Mouse (Mus musculus): ENCODE data around the gene Metrnl.

- TF ChIP-seq POLR2AphosphoS5 (IDR thresholded peaks at IDR 0.05; ENCODE audit: insufficient replicate concordance, low read depth, low read length) (no peak), CTCF (IDR thresholded peaks at IDR 0.05; ENCODE audit: low read depth, low read length) (peak; percentile 42; the same call in 1 of the 2 replicates)
These were observed 20.6 kb upstream of the Metrnl start for GRCm38 (mm10) chr11:121680750-121681149.
